Mouse (Mus musculus) testis, adult 2 months (tissue): Measurements from ENCODE around the gene Rasl11a. TPM values are rescaled to one million over a fixed set of nuclear protein-coding genes. Genes with fewer than 3 reads are reported as not detected.

Experiments used
- H3K27ac ChIP-seq: fragments of 200-500 bp; 2 replicates; pipeline ENCODE4 v1.5.1; 2012; ENCODE audit warnings: low read depth, low read length; ENCODE audit not compliant: control insufficient read depth, insufficient read depth
- H3K27me3 ChIP-seq: fragments of 200-500 bp; 2 replicates; pipeline ENCODE4 v1.6.1; 2012; ENCODE audit warnings: mild to moderate bottlenecking, low read length, moderate library complexity; ENCODE audit not compliant: control insufficient read depth, insufficient read depth
- H3K36me3 ChIP-seq: fragments of 200-500 bp; 2 replicates; pipeline ENCODE4 v1.6.1; 2012; ENCODE audit warnings: mild to moderate bottlenecking, low read length; ENCODE audit not compliant: control insufficient read depth, insufficient read depth
- H3K4me1 ChIP-seq: fragments of 200-500 bp; 2 replicates; pipeline ENCODE4 v1.6.1; 2012; ENCODE audit warnings: low read length; ENCODE audit not compliant: control insufficient read depth, insufficient read depth
- H3K4me3 ChIP-seq: fragments of 200-500 bp; 2 replicates; pipeline ENCODE4 v1.5.1; 2012; ENCODE audit warnings: low read depth, mild to moderate bottlenecking, low read length, moderate library complexity, mixed read lengths; ENCODE audit not compliant: control insufficient read depth
- CTCF ChIP-seq: fragments of 200-500 bp; IDR thresholded peaks from 2 replicates; pipeline ENCODE4 v1.5.1; 2012; ENCODE audit warnings: low read depth, mild to moderate bottlenecking, inconsistent platforms, low read length, moderate library complexity; ENCODE audit not compliant: control insufficient read depth, insufficient read depth, insufficient replicate concordance
- POLR2A ChIP-seq: fragments of 200-500 bp; IDR thresholded peaks from 2 replicates; pipeline ENCODE4 v1.6.1; 2012; ENCODE audit warnings: low read depth, mild to moderate bottlenecking, inconsistent platforms, low read length, moderate library complexity; ENCODE audit not compliant: control insufficient read depth
- polyA plus RNA-seq: library from polyadenylated mRNA; depleted of rRNA; stranded (reverse); fragments of >200 nt; gene quantifications from 2 replicates; pipeline ENCODE4 v1.2.3, GENCODE M21; 2012

The Rasl11a gene
- polyA plus RNA-seq, 1 experiment, result 0.84 TPM

- Histone ChIP-seq H3K36me3 (no peaks in the 10 kb centered on the region), H3K27ac (no peak overlapping the region), H3K27me3 (no peaks in the 10 kb centered on the region), H3K4me1 (no peaks in the 10 kb centered on the region), H3K4me3 (peak overlapping the region; percentile 46)
- no peak for TF ChIP-seq POLR2A
- no peak for TF ChIP-seq CTCF
Measured at GRCm38 (mm10) chr5:146817583-146817982, 27.3 kb upstream of the Rasl11a start.

- Histone ChIP-seq H3K27ac (no peak overlapping the region), H3K4me3 (peak overlapping the region; percentile 68), H3K27me3 (no peaks in the 10 kb centered on the region), H3K4me1 (no peaks in the 10 kb centered on the region; the same call in 1 of the 2 replicates), H3K36me3 (no peaks in the 10 kb centered on the region)
- TF ChIP-seq POLR2A (no peak), CTCF (no peak)
Measured at GRCm38 (mm10) chr5:146818906-146819623, 25.8 kb upstream of the Rasl11a start.

GRCm38 (mm10) chr5:146823005-146823404 lies 21.9 kb upstream of the Rasl11a start:
- no peaks in the 10 kb centered on the region for H3K27me3 ChIP-seq
- no peak overlapping the region for H3K4me3 ChIP-seq
- no peak for TF ChIP-seq POLR2A
- no peak for TF ChIP-seq CTCF
- H3K36me3 ChIP-seq, result no peaks in the 10 kb centered on the region
- H3K4me1 ChIP-seq, result peaks cover 3% of the 10 kb centered on the region
- H3K27ac ChIP-seq, result no peak overlapping the region

- Histone ChIP-seq H3K27me3 (no peaks in the 10 kb centered on the region), H3K4me3 (no peak overlapping the region), H3K36me3 (no peaks in the 10 kb centered on the region), H3K27ac (no peak overlapping the region), H3K4me1 (peaks cover 4% of the 10 kb centered on the region)
- TF ChIP-seq CTCF (no peak), POLR2A (no peak)
Measured at GRCm38 (mm10) chr5:146829528-146829927, 15.3 kb upstream of the Rasl11a start.

GRCm38 (mm10) chr5:146832435-146832768 lies 12.5 kb upstream of the Rasl11a start:
- peaks cover 2% of the 10 kb centered on the region for H3K36me3 ChIP-seq
- peak overlapping the region; percentile 98 for H3K4me3 ChIP-seq
- no peaks in the 10 kb centered on the region for H3K27me3 ChIP-seq
- TF ChIP-seq CTCF (no peak), POLR2A (no peak)
- peaks cover 2% of the 10 kb centered on the region for H3K4me1 ChIP-seq
- H3K27ac ChIP-seq, result peak overlapping the region; percentile 98

- Histone ChIP-seq H3K4me3 (peak within 1 kb of the TSS; percentile 98), H3K36me3 (peaks cover 2% of the 10 kb centered on the region), H3K27me3 (no peaks in the 10 kb centered on the region), H3K4me1 (peaks cover 2% of the 10 kb centered on the region), H3K27ac (peak within 1 kb of the TSS; percentile 98)
- TF ChIP-seq POLR2A (peak; percentile 94), CTCF (0 out of 2 replicates have a peak, but pooled peaks have one; percentile 10)
Measured at GRCm38 (mm10) chr5:146832769-146833448, 12.0 kb upstream of the Rasl11a start, which contains the start of gene Rpl21. TSS of gene Rpl21 (plus strand) at chr5:146832890.

- peaks cover 2% of the 10 kb centered on the region for H3K36me3 ChIP-seq
- peak overlapping the region; percentile 98 for H3K4me3 ChIP-seq
- peak overlapping the region; percentile 98 for H3K27ac ChIP-seq
Measured at GRCm38 (mm10) chr5:146833673-146834201, 11.1 kb upstream of the Rasl11a start.

More at GRCm38 (mm10) chr5:146833673-146834201, 11.1 kb upstream of the Rasl11a start:
- Histone ChIP-seq H3K27me3 (no peaks in the 10 kb centered on the region), H3K4me1 (peaks cover 2% of the 10 kb centered on the region)
- TF ChIP-seq POLR2A, result no peak
- TF ChIP-seq CTCF, result no peak
